Mouse (Mus musculus) CH12.LX (cell line): ENCODE measurements around the gene Gm49380. TPM values are rescaled to one million over a fixed set of nuclear protein-coding genes. Genes with fewer than 3 reads are reported as not detected.
A peak's percentile ranks its signal among the peaks of the same experiment; 100 is the strongest.

ENCODE experiments used
- DNase-seq: peaks from one replicate; pipeline ENCODE4 v3.0.0-alpha.2; 2013; ENCODE audit errors: extremely low read depth
- H3K27ac ChIP-seq: 2 replicates; pipeline ENCODE4 v1.5.1; 2012; ENCODE audit warnings: low read depth, mild to moderate bottlenecking, control low read depth, moderate library complexity; ENCODE audit not compliant: insufficient read depth
- H3K27me3 ChIP-seq: replicated peaks from 2 replicates; pipeline ENCODE3; 2012; ENCODE audit warnings: inconsistent platforms
- H3K36me3 ChIP-seq, 2 experiments: replicated peaks in 1 of 2; 2 replicates each; pipeline versions ENCODE3 to v1.6.1; 2012; ENCODE audit warnings: inconsistent platforms in 1 of 2, low read length in 1 of 2, mild to moderate bottlenecking in 1 of 2, mixed read lengths in 1 of 2, moderate library complexity in 1 of 2; ENCODE audit not compliant: control insufficient read depth in 1 of 2, insufficient read depth in 1 of 2
- H3K4me1 ChIP-seq, 2 experiments: 2 replicates each; pipeline ENCODE4 v1.6.1; 2012; ENCODE audit warnings: inconsistent platforms in 1 of 2, moderate library complexity in 1 of 2; ENCODE audit not compliant: insufficient read depth in 2 of 2, control insufficient read depth in 1 of 2
- H3K4me2 ChIP-seq: 2 replicates; pipeline ENCODE4 v1.6.1; 2012; ENCODE audit warnings: low read depth, mild to moderate bottlenecking, control low read depth; ENCODE audit not compliant: poor library complexity, insufficient read depth, severe bottlenecking
- H3K4me3 ChIP-seq, 3 experiments: fragments of 150-350 bp in 1 of 3; sonication (generic) in 1 of 3; replicated peaks in 1 of 3; 2 replicates each; pipeline versions ENCODE3 to v1.5.1; 2011 to 2012; ENCODE audit warnings: low read depth in 2 of 3, low read length in 2 of 3, mild to moderate bottlenecking in 2 of 3, moderate library complexity in 2 of 3, control low read depth in 1 of 3, improper control_type of control experiment in 1 of 3, inconsistent platforms in 1 of 3, mixed read lengths in 1 of 3; ENCODE audit not compliant: poor library complexity in 1 of 3
- H3K79me2 ChIP-seq: replicated peaks from 2 replicates; pipeline ENCODE4 v1.6.1; 2012; ENCODE audit warnings: mild to moderate bottlenecking, moderate library complexity; ENCODE audit not compliant: control insufficient read depth, poor library complexity, insufficient read depth, severe bottlenecking; ENCODE audit errors: extremely low read depth
- H3K9ac ChIP-seq: 2 replicates; pipeline ENCODE4 v1.6.1; 2012; ENCODE audit warnings: low read depth, mild to moderate bottlenecking, control low read depth, moderate library complexity; ENCODE audit not compliant: insufficient read depth
- H3K9me3 ChIP-seq: replicated peaks from 2 replicates; pipeline ENCODE3; 2012; ENCODE audit warnings: low read length, inconsistent platforms, mixed read lengths
- BHLHE40 ChIP-seq: IDR thresholded peaks from 2 replicates; pipeline ENCODE4 v1.6.1; 2011; ENCODE audit warnings: mild to moderate bottlenecking, low read depth, low read length, improper control_type of control experiment
- CHD1 ChIP-seq: IDR thresholded peaks from 2 replicates; pipeline ENCODE4 v1.6.1; 2012; ENCODE audit warnings: low read depth, low read length, improper control_type of control experiment, inconsistent platforms
- CHD2 ChIP-seq: IDR thresholded peaks from 2 replicates; pipeline ENCODE4 v1.6.1; 2011; ENCODE audit warnings: low read length, improper control_type of control experiment
- EP300 ChIP-seq: IDR thresholded peaks from 2 replicates; pipeline ENCODE4 v1.6.1; 2011; ENCODE audit warnings: low read length, improper control_type of control experiment
- ETS1 ChIP-seq: conservative IDR thresholded peaks from 2 replicates; pipeline ENCODE4 v1.6.1; 2012; ENCODE audit warnings: low read depth, mild to moderate bottlenecking, inconsistent platforms, low read length, improper control_type of control experiment, moderate library complexity
- JUN ChIP-seq: IDR thresholded peaks from 2 replicates; pipeline ENCODE4 v1.6.1; 2011; ENCODE audit warnings: low read depth, mild to moderate bottlenecking, low read length, improper control_type of control experiment, moderate library complexity; ENCODE audit not compliant: insufficient read depth
- JUND ChIP-seq: conservative IDR thresholded peaks from 2 replicates; pipeline ENCODE4 v1.6.1; 2011; ENCODE audit warnings: low read depth, low read length, improper control_type of control experiment
- KAT2A ChIP-seq: IDR thresholded peaks from 2 replicates; pipeline ENCODE4 v1.6.1; 2012; ENCODE audit warnings: low read length, improper control_type of control experiment, inconsistent platforms; ENCODE audit not compliant: insufficient replicate concordance
- MAX ChIP-seq: IDR thresholded peaks from 2 replicates; pipeline ENCODE4 v1.6.1; 2011; ENCODE audit warnings: low read length, improper control_type of control experiment
- MYC ChIP-seq: IDR thresholded peaks from 2 replicates; pipeline ENCODE4 v1.6.1; 2011; ENCODE audit warnings: low read depth, mild to moderate bottlenecking, improper control_type of control experiment, low read length
- NRF1 ChIP-seq: IDR thresholded peaks from 2 replicates; pipeline ENCODE4 v1.6.1; 2014; ENCODE audit warnings: low read depth, mild to moderate bottlenecking, inconsistent platforms, low read length, improper control_type of control experiment, moderate library complexity
- PAX5 ChIP-seq: IDR thresholded peaks from 2 replicates; pipeline ENCODE4 v1.6.1; 2012; ENCODE audit warnings: low read length, inconsistent platforms, mixed read lengths
- POLR2A ChIP-seq: IDR thresholded peaks from 2 replicates; pipeline ENCODE4 v1.6.1; 2011; ENCODE audit warnings: low read depth, mild to moderate bottlenecking, improper control_type of control experiment, low read length
- SIN3A ChIP-seq: IDR thresholded peaks from 2 replicates; pipeline ENCODE4 v1.6.1; 2012; ENCODE audit warnings: low read length, improper control_type of control experiment, inconsistent platforms
- TBP ChIP-seq: conservative IDR thresholded peaks from 2 replicates; pipeline ENCODE4 v1.6.1; 2011; ENCODE audit warnings: low read depth, low read length, improper control_type of control experiment
- TCF12 ChIP-seq: IDR thresholded peaks from 2 replicates; pipeline ENCODE4 v1.6.1; 2014; ENCODE audit warnings: low read depth, mild to moderate bottlenecking, inconsistent platforms, low read length, improper control_type of control experiment
- USF1 ChIP-seq: IDR thresholded peaks from 2 replicates; pipeline ENCODE4 v1.6.1; 2014; ENCODE audit warnings: low read depth, mild to moderate bottlenecking, inconsistent platforms, low read length, improper control_type of control experiment
- ZC3H11A ChIP-seq: IDR thresholded peaks from 2 replicates; pipeline ENCODE4 v1.6.1; 2012; ENCODE audit warnings: low read depth, mild to moderate bottlenecking, inconsistent platforms, low read length, improper control_type of control experiment
- ZKSCAN1 ChIP-seq: IDR thresholded peaks from 2 replicates; pipeline ENCODE4 v1.6.1; 2012; ENCODE audit warnings: low read depth, inconsistent platforms, low read length, improper control_type of control experiment, borderline replicate concordance
- ZMIZ1 ChIP-seq: IDR thresholded peaks from 2 replicates; pipeline ENCODE4 v1.6.1; 2012; ENCODE audit warnings: low read depth, mild to moderate bottlenecking, inconsistent platforms, low read length, improper control_type of control experiment
- dilution Hi-C: fragments of 300-500 bp; cut with MboI; formaldehyde crosslinking; loops from 2 replicates; pipeline ENCODE4 v1.14.3; 2020; ENCODE audit warnings: low sequenced_read_pairs; ENCODE audit not compliant: extremely low pct_unique_long_range_greater_than_20kb, extremely low pct_ligation_motif_present
- in situ Hi-C: fragments of 300-500 bp; cut with MboI; formaldehyde crosslinking; loops from 3 replicates; pipeline ENCODE4 v1.14.3; 2019; ENCODE audit warnings: low sequenced_read_pairs, low pct_ligation_motif_present, low pct_unique_long_range_greater_than_20kb, mixed read lengths
- polyA plus RNA-seq: library from polyadenylated mRNA; unstranded; fragments of >175 nt; gene quantifications from 2 replicates; pipeline ENCODE4 v1.2.1, GENCODE M21; 2012; ENCODE audit warnings: low read depth; ENCODE audit not compliant: insufficient read length
- total RNA-seq, 2 experiments: library from RNA; depleted of rRNA; stranded (reverse); fragments of 300-350 nt in 1 of 2; fragments of >200 nt in 1 of 2; gene quantifications; 2 replicates each; pipeline ENCODE4 v1.2.3; 2012 to 2014

The Gm49380 gene
- total and polyA plus RNA-seq, 3 experiments: not detected

DNA sequence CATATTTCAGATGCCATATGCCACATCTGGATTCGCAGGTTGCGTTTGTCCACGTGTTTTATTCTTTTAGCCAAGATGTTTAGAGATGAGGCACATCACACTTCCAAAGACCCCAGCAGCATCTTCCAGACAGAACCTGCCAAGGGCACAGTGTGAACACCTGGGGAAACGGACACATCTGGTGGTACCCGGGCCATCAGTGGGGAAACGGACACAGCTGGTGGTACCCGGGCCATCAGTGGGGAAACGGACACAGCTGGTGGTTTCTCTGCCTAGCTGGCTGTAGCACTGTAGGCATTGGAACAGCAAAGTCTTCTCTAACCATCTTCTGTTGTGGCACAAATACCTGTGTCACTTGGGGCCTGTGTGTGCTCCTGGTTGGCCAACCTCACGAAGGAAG, 17.5 kb downstream of the Gm49380 start:
- H3K36me3 ChIP-seq: peaks cover 3 to 41% of the 10 kb centered on the region in 2 experiments
- no peak overlapping the region for H3K4me2 ChIP-seq
- dilution Hi-C loops: no loop called here
- no peaks in the 10 kb centered on the region for H3K9me3 ChIP-seq
- no peaks in the 10 kb centered on the region for H3K27me3 ChIP-seq
- H3K9ac ChIP-seq: no peak overlapping the region
- H3K4me3 ChIP-seq: no peak overlapping the region
- H3K4me1 ChIP-seq: peaks cover 2 to 21% of the 10 kb centered on the region in 2 experiments; a peak in 2 of 4 replicates
- H3K27ac ChIP-seq: no peak overlapping the region
- no peak for TF ChIP-seq TBP
- no peak for TF ChIP-seq ZC3H11A
- no peak for TF ChIP-seq BHLHE40
- TF ChIP-seq USF1: no peak
- TF ChIP-seq JUN: no peak
- TF ChIP-seq MYC: no peak
- TF ChIP-seq KAT2A: no peak
- TF ChIP-seq POLR2A: no peak
- no peak for TF ChIP-seq ZKSCAN1
- no peak for TF ChIP-seq EP300
- no peak for TF ChIP-seq MAX
- TF ChIP-seq NRF1: no peak
- TF ChIP-seq CHD1: no peak
- TF ChIP-seq ZMIZ1: no peak
- no peak for TF ChIP-seq CHD2
- TF ChIP-seq ETS1: no peak
- no peak for TF ChIP-seq TCF12
- no peak for TF ChIP-seq PAX5
- no peak for TF ChIP-seq JUND
- in situ Hi-C loops: no loop called here
- DNase-seq: no peak
- no peaks in the 10 kb centered on the region for H3K79me2 ChIP-seq

DNA sequence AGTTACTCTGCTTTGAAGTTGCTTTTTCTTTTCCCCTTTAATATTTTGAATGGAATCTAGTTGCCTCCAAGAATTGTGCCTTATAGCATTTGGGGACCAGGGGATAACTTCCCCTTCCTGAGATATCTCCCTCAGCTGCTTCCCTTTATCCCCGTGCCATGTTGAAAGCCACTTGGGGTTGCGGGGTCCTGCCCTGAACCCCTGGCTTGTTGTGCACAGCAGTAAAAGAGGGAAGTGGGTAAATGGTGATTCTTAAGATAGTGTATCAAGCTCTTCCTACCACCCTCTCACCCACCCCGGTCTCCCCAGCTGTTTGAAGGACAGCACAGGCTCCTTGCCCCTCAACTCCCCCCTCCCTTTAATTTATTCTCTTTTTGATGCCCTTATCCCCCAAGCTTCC, 18.6 kb downstream of the Gm49380 start:
- Histone ChIP-seq H3K9me3 (no peaks in the 10 kb centered on the region), H3K27me3 (no peaks in the 10 kb centered on the region)
- dilution Hi-C loops: no loop called here
- no peak for DNase-seq
- TF ChIP-seq SIN3A: 0 out of 2 replicates have a peak, but pooled peaks have one; percentile 2
- no peak for TF ChIP-seq JUN
- TF ChIP-seq, all 38 proteins: peak for 1
- Histone ChIP-seq H3K4me1 (peaks cover 2 to 27% of the 10 kb centered on the region in 2 experiments; a peak in 3 of 4 replicates), H3K4me2 (no peak overlapping the region), H3K36me3 (peaks cover 3 to 35% of the 10 kb centered on the region in 2 experiments), H3K4me3 (no peak overlapping the region), H3K9ac (no peak overlapping the region), H3K27ac (no peak overlapping the region), H3K79me2 (no peaks in the 10 kb centered on the region)
- in situ Hi-C loops: no loop called here
